Mouse (Mus musculus): ENCODE data around the gene Cyp2d22.
A peak's percentile ranks its signal among the peaks of the same experiment; 100 is the strongest.

DNA sequence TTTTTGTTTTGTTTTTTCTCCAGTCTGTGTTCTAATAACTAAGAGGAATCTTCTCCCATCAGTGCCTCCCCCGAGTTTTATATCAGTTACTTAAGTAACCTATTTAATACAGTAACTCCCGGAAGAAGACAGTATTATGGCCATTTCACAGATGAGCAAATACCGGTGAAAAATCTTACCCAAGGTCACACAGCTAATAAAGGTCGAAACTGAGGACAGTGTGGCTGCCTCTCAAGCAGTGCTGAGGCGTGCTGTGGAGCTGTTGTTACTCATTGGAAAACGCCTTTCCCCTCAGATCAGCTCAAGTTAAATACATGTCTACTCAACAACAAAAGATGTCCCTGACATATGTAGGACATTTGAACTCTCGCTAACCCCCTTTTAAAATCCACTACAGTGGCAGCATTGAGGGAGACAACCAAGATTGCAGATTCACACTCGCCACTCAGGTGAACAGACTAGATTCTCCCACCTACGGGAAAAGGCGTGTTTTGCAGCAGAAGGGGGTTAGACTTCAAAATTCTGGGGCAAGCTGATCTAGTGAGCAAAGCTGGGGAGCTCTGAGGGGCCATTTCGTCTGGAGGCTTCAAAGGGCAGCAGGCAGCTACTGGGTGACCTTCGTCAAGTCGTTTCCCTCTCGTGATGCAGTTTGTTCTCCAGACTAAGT lies 26.8 kb downstream of the Cyp2d22 start:
- TF ChIP-seq CTCF (IDR thresholded peaks at IDR 0.05; ENCODE audit: extremely low read depth, insufficient read length, insufficient replicate concordance, low read depth, low read length) = no peak
- 0 out of 2 replicates have a peak, but pooled peaks have one; percentile 15 for TF ChIP-seq POLR2A (IDR thresholded peaks at IDR 0.05; ENCODE audit: low read depth, low read length)

Measured in small intestine, adult 2 months (tissue).